Mouse (Mus musculus) heart, embryonic 10.5 days (tissue): ENCODE data around the gene Kbtbd13. TPM values are rescaled to one million over a fixed set of nuclear protein-coding genes. Genes with fewer than 3 reads are reported as not detected.

Experiments used
- DNase-seq: peaks from one replicate; pipeline ENCODE4 v3.0.0-alpha.2; 2017; ENCODE audit warnings: low spot score
- H3K27ac ChIP-seq: fragments of 300-500 bp; sonication (generic); 2 replicates; pipeline ENCODE4 v1.5.1; 2016; ENCODE audit warnings: mild to moderate bottlenecking
- H3K27me3 ChIP-seq: fragments of 300-500 bp; sonication (generic); 2 replicates; pipeline ENCODE4 v1.6.1; 2016; ENCODE audit warnings: mild to moderate bottlenecking; ENCODE audit not compliant: poor library complexity, insufficient read depth, severe bottlenecking
- H3K36me3 ChIP-seq: fragments of 300-500 bp; sonication (generic); 2 replicates; pipeline ENCODE4 v1.6.1; 2016; ENCODE audit warnings: mild to moderate bottlenecking, moderate library complexity
- H3K4me1 ChIP-seq: fragments of 300-500 bp; sonication (generic); 2 replicates; pipeline ENCODE4 v1.6.1; 2016; ENCODE audit warnings: mild to moderate bottlenecking
- H3K4me3 ChIP-seq: fragments of 300-500 bp; sonication (generic); 2 replicates; pipeline ENCODE4 v1.5.1; 2016; ENCODE audit warnings: mild to moderate bottlenecking, moderate library complexity
- H3K9me3 ChIP-seq: fragments of 300-500 bp; sonication (generic); 2 replicates; pipeline ENCODE4 v1.6.1; 2016; ENCODE audit warnings: mild to moderate bottlenecking, moderate library complexity
- WGBS: fragments of 180-500 bp; shearing (Covaris S2); methylation state at CpG from one replicate; pipeline ENCODE4 v1.1.7; 2016; 5-methylcytosine and 5-hydroxymethylcytosine counted together
- polyA plus RNA-seq: library from polyadenylated mRNA; unstranded; fragments of >200 nt; fragmentation: Nextera tagmentation; extraction: Ambion mirVana; gene quantifications from 2 replicates; pipeline ENCODE4 v1.2.1, GENCODE M21; 2016

Gene Kbtbd13
- 1.4 and 2.1 TPM in 2 replicates for polyA plus RNA-seq

DNA sequence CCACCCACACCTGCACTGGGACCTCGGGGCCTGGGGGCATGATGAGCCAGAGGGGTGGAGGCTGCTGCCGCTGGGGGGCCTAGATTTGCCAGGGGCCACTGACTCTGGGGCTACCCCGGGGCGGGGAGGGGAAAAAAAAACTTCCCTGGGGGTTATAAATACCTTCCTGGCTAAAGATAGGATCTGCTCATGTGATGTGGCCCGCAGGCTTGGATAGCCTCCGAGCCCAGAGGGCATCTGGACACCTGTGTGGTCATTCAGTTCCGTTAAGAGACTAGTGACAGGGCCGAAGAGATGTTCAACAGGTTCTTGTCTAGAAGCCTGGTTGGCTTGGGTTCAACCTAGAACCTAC lies at the start of gene Kbtbd13:
Kbtbd13 (minus strand) TSS at position 40 of the 352 bp plus-strand sequence.
- no peak for DNase-seq
- H3K36me3 ChIP-seq = no peaks in the 10 kb centered on the region
- H3K27me3 ChIP-seq = peaks cover 52% of the 10 kb centered on the region
- peaks cover 31% of the 10 kb centered on the region for H3K4me1 ChIP-seq
- WGBS = 26% methylated on average over 8 of the region's 8 CpGs
- peak within 1 kb of the TSS; percentile 83 for H3K27ac ChIP-seq
- no peaks in the 10 kb centered on the region for H3K9me3 ChIP-seq
- H3K4me3 ChIP-seq = peak within 1 kb of the TSS; percentile 61

DNA sequence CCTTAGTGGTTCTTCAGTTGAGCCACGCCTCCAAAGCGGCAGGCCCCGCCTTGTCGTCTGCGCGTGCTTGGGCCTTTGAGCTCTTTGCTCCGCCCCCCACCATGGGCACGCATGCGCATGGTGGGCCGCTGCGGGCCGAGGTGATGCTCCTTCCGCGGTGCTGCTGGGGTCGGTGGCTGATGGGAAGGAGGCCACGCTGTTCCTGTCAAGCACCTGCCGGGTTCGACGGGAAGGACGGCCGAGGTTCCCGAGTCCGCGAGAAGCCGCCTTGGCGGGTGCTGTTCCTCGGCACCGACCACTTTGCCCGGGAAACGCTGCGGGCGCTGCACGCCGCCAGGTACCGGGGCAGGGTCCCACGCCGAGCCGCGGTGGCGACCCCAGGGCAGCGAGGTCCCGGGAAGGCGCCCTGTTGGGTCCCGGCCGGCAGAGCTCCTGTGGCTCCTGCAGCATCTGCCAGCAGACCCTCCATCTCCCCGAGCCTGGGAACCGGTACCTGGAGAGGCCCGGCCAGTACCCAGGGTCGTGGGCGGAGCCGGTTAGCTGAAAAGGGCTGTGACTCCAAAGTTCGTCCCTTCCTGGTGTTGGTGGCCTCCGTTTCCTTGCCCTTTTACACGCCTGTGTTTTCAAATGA lies 44.3 kb upstream of the Kbtbd13 start, which contains the start of gene Mtfmt:
Mtfmt (plus strand) TSS at position 112 of the 631 bp plus-strand sequence.
- Histone ChIP-seq H3K4me3 (peak within 1 kb of the TSS; percentile 98), H3K36me3 (peaks cover 22% of the 10 kb centered on the region), H3K27me3 (peaks cover 4% of the 10 kb centered on the region; the same call in 1 of the 2 replicates), H3K27ac (peak within 1 kb of the TSS; percentile 91), H3K9me3 (no peaks in the 10 kb centered on the region), H3K4me1 (0 out of 2 replicates have a peak, but pooled peaks cover 9% of the 10 kb centered on the region)
- under 1% methylated on average over 54 of the region's 54 CpGs for WGBS
- DNase-seq = peak; percentile 96

DNA sequence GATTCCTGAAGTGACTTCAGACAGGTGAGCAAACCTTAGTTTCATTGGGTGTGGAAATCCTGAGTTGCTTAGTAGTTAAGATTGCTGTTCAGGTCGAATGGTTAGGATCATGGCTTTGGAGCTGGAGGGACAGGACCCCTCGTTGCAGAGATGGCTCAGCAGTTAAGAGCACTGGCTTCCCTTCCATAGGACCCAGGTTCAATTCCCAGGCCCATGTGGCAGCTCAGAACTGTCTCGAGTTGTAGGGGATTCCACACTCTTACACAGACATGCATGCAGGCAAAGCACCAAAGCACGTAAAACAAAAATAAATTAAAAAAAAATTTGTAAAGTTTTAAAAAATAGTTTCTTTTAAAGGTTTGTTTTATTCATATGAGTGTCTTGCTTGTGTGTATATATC lies 43.8 kb upstream of the Kbtbd13 start:
- peak overlapping the region; percentile 98; the same call in 1 of the 2 replicates for H3K4me3 ChIP-seq
- H3K4me1 ChIP-seq = 0 out of 2 replicates have a peak, but pooled peaks cover 9% of the 10 kb centered on the region
- DNase-seq = no peak
- H3K9me3 ChIP-seq = no peaks in the 10 kb centered on the region
- WGBS = 76% methylated on average over 4 of the region's 4 CpGs
- peaks cover 4% of the 10 kb centered on the region; the same call in 1 of the 2 replicates for H3K27me3 ChIP-seq
- H3K27ac ChIP-seq = no peak overlapping the region
- peaks cover 16% of the 10 kb centered on the region for H3K36me3 ChIP-seq

DNA sequence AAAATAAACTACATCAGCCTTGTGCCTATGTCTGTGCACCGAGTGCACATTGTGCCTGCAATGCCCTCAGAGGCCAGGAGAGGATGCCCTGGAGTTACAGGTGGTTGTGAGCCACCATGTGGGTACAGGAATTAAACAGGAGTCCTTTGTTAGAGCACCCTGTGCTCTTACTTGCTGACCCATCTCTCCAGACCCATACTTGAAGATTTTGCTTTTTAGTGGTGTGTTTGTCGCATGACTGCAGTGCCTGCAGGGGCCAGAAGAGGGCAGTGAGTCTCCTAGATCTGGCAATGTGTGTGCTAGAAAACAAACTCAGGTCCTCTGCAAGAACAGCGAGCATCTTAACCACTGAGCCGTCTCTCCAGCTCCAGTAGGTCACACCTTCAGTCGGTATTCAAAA lies 42.7 kb upstream of the Kbtbd13 start:
- Histone ChIP-seq H3K27me3 (peaks cover 4% of the 10 kb centered on the region; the same call in 1 of the 2 replicates), H3K4me3 (no peak overlapping the region), H3K4me1 (0 out of 2 replicates have a peak, but pooled peaks cover 9% of the 10 kb centered on the region), H3K27ac (no peak overlapping the region), H3K36me3 (peaks cover 10% of the 10 kb centered on the region), H3K9me3 (no peaks in the 10 kb centered on the region)
- 62% methylated on average over 5 of the region's 5 CpGs for WGBS
- DNase-seq = no peak

DNA sequence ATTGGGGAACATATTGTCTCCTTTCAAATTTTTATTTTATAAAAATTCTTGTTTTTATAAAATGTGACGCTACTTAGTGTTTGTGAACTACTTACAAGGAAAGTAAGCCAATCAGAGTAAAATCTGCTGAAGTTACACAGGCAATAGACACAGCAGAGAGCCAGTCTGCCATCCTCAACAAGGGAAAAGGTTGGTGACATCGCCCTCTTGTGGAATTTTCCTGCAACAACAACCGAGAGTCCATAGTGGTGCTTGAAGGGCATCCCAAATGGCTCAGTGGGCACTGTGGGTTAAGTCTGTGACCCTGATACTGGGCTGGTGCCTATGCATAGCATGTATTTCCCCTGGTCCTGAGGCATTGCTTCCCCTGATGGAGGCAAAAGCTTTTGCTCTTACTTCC lies 40.8 kb upstream of the Kbtbd13 start:
- WGBS = 3% methylated on average over 3 of the region's 3 CpGs
- no peak overlapping the region for H3K27ac ChIP-seq
- H3K27me3 ChIP-seq = peaks cover 4% of the 10 kb centered on the region; the same call in 1 of the 2 replicates
- DNase-seq = no peak
- H3K4me3 ChIP-seq = no peak overlapping the region
- no peaks in the 10 kb centered on the region for H3K36me3 ChIP-seq
- no peaks in the 10 kb centered on the region for H3K9me3 ChIP-seq
- 0 out of 2 replicates have a peak, but pooled peaks cover 9% of the 10 kb centered on the region for H3K4me1 ChIP-seq

DNA sequence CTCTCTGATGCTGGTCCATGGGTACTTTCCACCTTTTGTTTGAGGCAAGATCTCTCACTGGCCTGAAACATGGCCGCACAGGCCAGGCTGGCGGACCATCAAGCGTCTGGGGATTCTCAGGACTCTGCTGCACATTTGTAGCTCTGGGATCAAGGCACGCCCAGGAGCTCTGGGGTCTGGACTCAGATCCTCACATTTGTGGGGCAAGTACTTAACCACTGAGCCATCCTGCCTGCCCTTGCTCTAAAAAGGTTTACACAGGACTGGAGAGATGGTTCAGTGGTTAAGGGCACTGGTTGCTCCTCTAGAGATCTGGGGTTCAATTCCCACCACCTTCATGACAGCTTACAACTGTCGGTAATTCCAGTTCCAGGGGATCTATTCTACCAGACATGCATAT lies 39.5 kb upstream of the Kbtbd13 start:
- H3K4me1 ChIP-seq = 0 out of 2 replicates have a peak, but pooled peaks cover 4% of the 10 kb centered on the region
- no peaks in the 10 kb centered on the region for H3K36me3 ChIP-seq
- no peak overlapping the region for H3K27ac ChIP-seq
- 86% methylated on average over 5 of the region's 5 CpGs for WGBS
- peaks cover 4% of the 10 kb centered on the region; the same call in 1 of the 2 replicates for H3K27me3 ChIP-seq
- no peaks in the 10 kb centered on the region for H3K9me3 ChIP-seq
- no peak for DNase-seq
- no peak overlapping the region for H3K4me3 ChIP-seq

DNA sequence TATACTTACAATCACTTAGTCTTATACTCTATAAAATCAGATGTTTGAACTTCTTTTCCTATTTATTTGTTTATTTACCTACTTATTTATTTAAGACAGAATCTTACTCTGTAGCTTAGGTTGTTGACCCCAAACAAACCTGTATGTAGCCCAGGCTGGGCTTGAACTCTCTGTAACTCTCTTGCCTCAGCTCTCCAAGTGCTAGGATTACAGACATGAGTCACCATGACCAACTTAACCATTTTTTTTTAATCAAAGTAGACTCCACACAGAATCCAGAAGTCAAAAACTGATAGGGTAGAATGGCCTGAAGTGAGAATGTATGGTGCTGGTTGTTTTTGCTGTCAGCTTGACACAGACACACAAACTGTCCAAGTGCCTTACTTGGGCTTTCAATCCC lies 38.9 kb upstream of the Kbtbd13 start:
- Histone ChIP-seq H3K27me3 (peaks cover 4% of the 10 kb centered on the region; the same call in 1 of the 2 replicates), H3K4me3 (no peak overlapping the region), H3K27ac (no peak overlapping the region), H3K9me3 (no peaks in the 10 kb centered on the region), H3K36me3 (no peaks in the 10 kb centered on the region), H3K4me1 (no peaks in the 10 kb centered on the region)
- DNase-seq = no peak

DNA sequence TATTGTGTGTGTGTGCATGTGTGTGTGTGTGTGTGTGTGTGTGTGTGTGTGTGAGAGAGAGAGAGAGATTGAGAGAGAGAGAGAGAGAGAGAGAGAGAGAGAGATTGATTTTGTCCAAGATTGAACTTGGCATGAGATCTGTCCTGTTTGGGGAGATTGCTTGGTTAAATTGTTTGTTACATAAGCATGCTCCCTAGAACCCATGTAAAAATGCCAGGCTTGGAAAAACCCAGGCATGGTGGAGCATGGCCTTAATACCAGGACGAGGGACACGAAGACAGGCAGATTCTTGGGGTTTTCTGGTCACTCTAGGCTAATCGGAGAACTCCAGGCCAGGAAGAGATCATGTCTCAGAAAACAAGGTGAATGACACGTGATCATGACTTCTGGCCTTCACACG lies 36.6 kb upstream of the Kbtbd13 start:
- H3K36me3 ChIP-seq = no peaks in the 10 kb centered on the region
- no peaks in the 10 kb centered on the region for H3K9me3 ChIP-seq
- DNase-seq = no peak
- H3K27ac ChIP-seq = no peak overlapping the region
- 0 out of 2 replicates have a peak, but pooled peaks cover 2% of the 10 kb centered on the region for H3K27me3 ChIP-seq
- 79% methylated on average over 5 of the region's 5 CpGs for WGBS
- H3K4me3 ChIP-seq = no peak overlapping the region
- H3K4me1 ChIP-seq = no peaks in the 10 kb centered on the region

DNA sequence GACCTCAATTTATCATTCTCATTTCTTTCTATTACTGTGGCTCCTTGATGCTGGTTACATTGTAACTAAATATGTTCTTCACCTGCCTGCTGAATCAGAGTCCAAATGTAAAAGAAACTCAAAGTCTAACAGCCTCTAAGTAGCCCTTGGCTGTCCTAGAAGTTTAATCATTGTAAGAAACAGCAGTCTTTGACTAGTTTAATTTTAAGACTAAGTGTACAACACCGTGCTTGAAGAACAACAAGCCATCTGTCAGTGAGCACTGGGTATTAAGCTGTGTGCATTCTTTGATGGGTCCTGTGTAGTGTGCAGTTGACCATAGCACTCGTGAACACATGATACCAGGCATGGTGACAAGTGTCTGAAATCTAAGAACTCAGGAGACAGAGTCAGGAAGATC lies 36.1 kb upstream of the Kbtbd13 start:
- 70% methylated on average over 2 of the region's 2 CpGs for WGBS
- H3K4me1 ChIP-seq = no peaks in the 10 kb centered on the region

DNA sequence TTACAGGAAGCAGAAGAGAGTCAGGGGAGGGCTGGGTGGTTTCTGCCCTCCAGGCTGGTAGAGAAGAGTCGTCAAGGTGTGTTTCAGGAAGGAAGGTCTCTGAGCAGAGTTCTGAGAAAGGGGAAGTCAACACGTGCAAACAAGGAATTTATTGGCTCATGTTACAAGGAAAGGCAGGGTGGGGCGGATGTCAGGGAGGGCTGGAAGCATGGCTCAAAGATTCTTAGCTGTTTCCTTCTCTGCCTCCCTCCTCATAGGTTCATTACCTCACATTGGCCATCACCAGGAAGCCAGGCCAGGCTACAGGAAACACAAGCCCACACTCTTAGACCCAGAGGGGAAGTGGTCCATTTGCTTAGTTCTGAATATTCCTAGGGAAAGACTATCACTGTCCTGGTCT lies 32.9 kb upstream of the Kbtbd13 start:
- Histone ChIP-seq H3K4me1 (no peaks in the 10 kb centered on the region), H3K4me3 (no peak overlapping the region), H3K27ac (no peak overlapping the region), H3K27me3 (no peaks in the 10 kb centered on the region), H3K9me3 (no peaks in the 10 kb centered on the region), H3K36me3 (no peaks in the 10 kb centered on the region)
- WGBS = 36% methylated on average over 3 of the region's 3 CpGs
- DNase-seq = no peak

More for the DNA sequence above, 36.1 kb upstream of the Kbtbd13 start:
- Histone ChIP-seq H3K27me3 (no peaks in the 10 kb centered on the region), H3K36me3 (no peaks in the 10 kb centered on the region), H3K4me3 (no peak overlapping the region), H3K9me3 (no peaks in the 10 kb centered on the region), H3K27ac (no peak overlapping the region)
- no peak for DNase-seq

DNA sequence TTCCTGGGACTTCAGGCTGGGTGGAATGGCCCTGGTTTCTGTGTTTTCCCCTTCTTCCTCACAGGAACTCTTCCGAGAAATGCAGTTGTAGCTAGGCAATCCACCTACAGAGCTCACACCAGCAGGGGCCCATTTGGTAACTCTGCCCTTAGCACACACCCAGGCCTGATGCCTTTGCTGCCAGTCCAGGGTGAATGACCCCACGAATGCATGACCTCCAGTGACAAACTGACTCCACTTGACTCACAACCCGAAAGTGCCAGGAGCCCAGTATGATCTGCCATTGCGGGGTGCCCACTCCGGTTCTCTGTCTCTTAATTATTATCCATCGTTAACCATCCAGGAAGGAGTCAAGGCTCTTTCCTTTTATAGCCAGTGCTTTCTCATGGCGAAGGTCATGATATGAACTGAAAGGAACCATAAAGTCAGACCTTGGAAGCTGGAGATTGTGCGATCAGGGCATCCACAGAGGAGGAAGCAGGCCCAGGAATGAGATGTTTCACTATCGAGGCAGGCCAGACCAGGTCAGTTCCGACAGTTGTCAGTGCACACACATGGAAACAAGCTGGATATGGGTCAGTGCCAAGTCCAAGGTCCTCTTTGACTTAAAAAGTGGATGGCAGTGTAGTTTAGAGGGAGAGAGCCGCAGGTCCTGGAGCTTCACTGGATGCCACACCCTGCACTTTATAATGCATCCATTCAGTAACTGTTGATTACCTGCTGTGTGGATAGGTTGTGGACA lies 31.5 kb upstream of the Kbtbd13 start, which contains the start of gene Slc51b:
Slc51b (minus strand) TSS at position 196 of the 742 bp plus-strand sequence.
- DNase-seq = no peak
- Histone ChIP-seq H3K36me3 (no peaks in the 10 kb centered on the region), H3K27me3 (no peaks in the 10 kb centered on the region), H3K27ac (no peak within 1 kb of the TSS), H3K9me3 (no peaks in the 10 kb centered on the region), H3K4me3 (no peak within 1 kb of the TSS), H3K4me1 (no peaks in the 10 kb centered on the region)
- 79% methylated on average over 11 of the region's 11 CpGs for WGBS

DNA sequence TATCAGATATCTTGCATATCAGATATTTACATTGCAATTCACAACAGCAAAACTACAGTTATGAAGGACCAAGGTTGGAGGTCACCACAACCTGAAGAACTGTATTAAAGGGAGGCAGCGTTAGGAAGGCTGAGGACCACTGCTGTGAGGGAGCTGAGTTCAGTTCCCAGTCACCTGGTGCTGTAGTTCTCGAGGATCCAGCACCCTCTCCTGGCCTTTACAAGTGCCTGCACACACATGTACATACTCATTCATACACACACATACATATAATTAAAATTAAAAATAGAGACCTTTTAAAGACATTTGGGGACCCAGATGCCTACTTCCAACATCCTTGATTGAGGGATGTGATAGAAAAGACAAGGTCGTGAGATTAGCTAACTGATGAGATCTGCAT lies 28.2 kb upstream of the Kbtbd13 start:
- H3K36me3 ChIP-seq = no peaks in the 10 kb centered on the region
- H3K4me3 ChIP-seq = no peak overlapping the region
- 70% methylated on average over 3 of the region's 3 CpGs for WGBS
- no peaks in the 10 kb centered on the region for H3K4me1 ChIP-seq
- H3K9me3 ChIP-seq = no peaks in the 10 kb centered on the region
- DNase-seq = no peak
- H3K27me3 ChIP-seq = no peaks in the 10 kb centered on the region
- no peak overlapping the region for H3K27ac ChIP-seq

DNA sequence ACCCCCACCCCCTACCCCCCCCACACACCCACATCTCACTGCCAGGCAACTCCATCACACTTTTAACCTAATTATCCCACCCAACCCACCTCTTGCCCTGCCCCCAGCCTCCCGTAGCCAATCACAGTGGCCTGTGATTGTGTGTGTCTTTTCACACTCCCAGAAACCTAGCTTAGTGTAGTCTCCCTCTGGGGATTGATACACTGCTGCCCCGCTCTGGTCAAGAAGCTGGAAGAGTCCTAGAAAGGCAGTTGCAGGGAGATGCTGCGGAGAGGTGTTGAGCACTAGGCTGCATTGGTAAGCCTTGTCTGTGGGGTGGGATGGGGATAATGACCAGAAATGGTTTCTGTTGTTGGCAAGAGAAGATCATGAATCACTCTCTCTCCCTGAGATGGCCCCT lies 26.3 kb upstream of the Kbtbd13 start:
- Histone ChIP-seq H3K27ac (no peak overlapping the region), H3K4me1 (no peaks in the 10 kb centered on the region), H3K36me3 (no peaks in the 10 kb centered on the region), H3K27me3 (no peaks in the 10 kb centered on the region), H3K4me3 (no peak overlapping the region), H3K9me3 (no peaks in the 10 kb centered on the region)
- 33% methylated on average over 3 of the region's 3 CpGs for WGBS
- no peak for DNase-seq
